Mouse (Mus musculus): ENCODE measurements around the gene Pla2g4e. TPM values are rescaled to one million over a fixed set of nuclear protein-coding genes. Genes with fewer than 3 reads are reported as not detected.

The Pla2g4e gene
- polyA plus RNA-seq, 1 experiment from 2014 or later, result 2.6 TPM

DNA sequence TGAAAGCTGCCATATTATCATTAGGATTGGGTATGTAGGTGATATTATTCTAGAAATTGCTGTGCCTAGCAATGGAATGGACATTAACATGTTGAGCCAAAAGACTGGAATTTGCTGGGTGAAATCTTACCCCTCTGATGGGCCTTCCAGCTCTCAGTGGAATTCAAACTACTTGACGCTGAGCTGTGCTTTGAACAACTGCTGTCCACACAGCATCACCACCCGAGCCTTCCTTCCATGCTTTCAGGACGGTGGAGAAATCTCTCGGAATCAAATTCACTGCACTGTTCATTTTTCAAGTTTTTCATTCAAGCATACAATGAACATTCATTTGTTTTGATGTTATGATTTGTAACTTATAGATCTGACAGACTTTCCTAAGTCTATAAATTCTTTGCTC lies 100.7 kb downstream of the Pla2g4e start:
- WGBS, result 48% methylated on average over 4 of the region's 4 CpGs
- no peak for ATAC-seq (ENCODE audit: insufficient number of reproducible peaks, insufficient read depth, low FRiP score, low read depth)
- Histone ChIP-seq H3K9me3 (ENCODE audit: control insufficient read depth, low read length) (no peaks in the 10 kb centered on the region), H3K4me1 (ENCODE audit: control insufficient read depth in 2 of 2, insufficient read depth in 2 of 2, low read length in 2 of 2) (peaks cover 18 to 47% of the 10 kb centered on the region in 2 experiments), H3K36me3 (ENCODE audit: control insufficient read depth, insufficient read depth, low read length) (peaks cover 9% of the 10 kb centered on the region; the same call in 1 of the 2 replicates), H3K27ac (replicated peaks in 1 of 2; ENCODE audit: control insufficient read depth in 1 of 2, insufficient read depth in 1 of 2, low read depth in 2 of 2, low read length in 2 of 2) (0 out of 4 replicates have a peak overlapping the region, but pooled peaks of 1 of the 2 experiments have one; percentile 29), H3K4me2 (ENCODE audit: low read length) (no peak overlapping the region), H3K4me3 (ENCODE audit: control insufficient read depth in 1 of 2, insufficient read depth in 1 of 2, low read depth in 1 of 2, low read length in 2 of 2) (no peak overlapping the region), H3K27me3 (ENCODE audit: control insufficient read depth, insufficient read depth, low read length) (no peaks in the 10 kb centered on the region), H3K9ac (ENCODE audit: low read length) (no peak overlapping the region)

GRCm38 (mm10) chr2:120142336-120142735 lies 102.8 kb downstream of the Pla2g4e start:
- Histone ChIP-seq H3K36me3 (ENCODE audit: control insufficient read depth, insufficient read depth, low read length) (peaks cover 9% of the 10 kb centered on the region; the same call in 1 of the 2 replicates), H3K27ac (replicated peaks in 1 of 2; ENCODE audit: control insufficient read depth in 1 of 2, insufficient read depth in 1 of 2, low read depth in 2 of 2, low read length in 2 of 2) (no peak overlapping the region), H3K4me2 (ENCODE audit: low read length) (no peak overlapping the region), H3K27me3 (ENCODE audit: control insufficient read depth, insufficient read depth, low read length) (no peaks in the 10 kb centered on the region), H3K9me3 (ENCODE audit: control insufficient read depth, low read length) (no peaks in the 10 kb centered on the region), H3K4me1 (ENCODE audit: control insufficient read depth in 2 of 2, insufficient read depth in 2 of 2, low read length in 2 of 2) (peaks cover 12 to 41% of the 10 kb centered on the region in 2 experiments), H3K4me3 (ENCODE audit: control insufficient read depth in 1 of 2, insufficient read depth in 1 of 2, low read depth in 1 of 2, low read length in 2 of 2) (no peak overlapping the region), H3K9ac (ENCODE audit: low read length) (no peak overlapping the region)
- ATAC-seq (ENCODE audit: insufficient number of reproducible peaks, insufficient read depth, low FRiP score, low read depth), result no peak
- WGBS, result 83% methylated on average over 5 of the region's 5 CpGs

- H3K9me3 ChIP-seq (ENCODE audit: control insufficient read depth, low read length), result no peaks in the 10 kb centered on the region
- H3K36me3 ChIP-seq (ENCODE audit: control insufficient read depth, insufficient read depth, low read length), result peaks cover 12% of the 10 kb centered on the region
- ATAC-seq (ENCODE audit: insufficient number of reproducible peaks, insufficient read depth, low FRiP score, low read depth), result no peak
- no peaks in the 10 kb centered on the region for H3K27me3 ChIP-seq (ENCODE audit: control insufficient read depth, insufficient read depth, low read length)
- no peak overlapping the region for H3K27ac ChIP-seq (replicated peaks in 1 of 2; ENCODE audit: control insufficient read depth in 1 of 2, insufficient read depth in 1 of 2, low read depth in 2 of 2, low read length in 2 of 2)
- no peak overlapping the region for H3K4me3 ChIP-seq (ENCODE audit: control insufficient read depth in 1 of 2, insufficient read depth in 1 of 2, low read depth in 1 of 2, low read length in 2 of 2)
- H3K9ac ChIP-seq (ENCODE audit: low read length), result no peak overlapping the region
- WGBS, result 90% methylated on average over 1 of the region's 1 CpGs
- H3K4me2 ChIP-seq (ENCODE audit: low read length), result no peak overlapping the region
- peaks cover 12 to 41% of the 10 kb centered on the region in 2 experiments for H3K4me1 ChIP-seq (ENCODE audit: control insufficient read depth in 2 of 2, insufficient read depth in 2 of 2, low read length in 2 of 2)
Observed at GRCm38 (mm10) chr2:120141671-120142070, 103.5 kb downstream of the Pla2g4e start.

DNA sequence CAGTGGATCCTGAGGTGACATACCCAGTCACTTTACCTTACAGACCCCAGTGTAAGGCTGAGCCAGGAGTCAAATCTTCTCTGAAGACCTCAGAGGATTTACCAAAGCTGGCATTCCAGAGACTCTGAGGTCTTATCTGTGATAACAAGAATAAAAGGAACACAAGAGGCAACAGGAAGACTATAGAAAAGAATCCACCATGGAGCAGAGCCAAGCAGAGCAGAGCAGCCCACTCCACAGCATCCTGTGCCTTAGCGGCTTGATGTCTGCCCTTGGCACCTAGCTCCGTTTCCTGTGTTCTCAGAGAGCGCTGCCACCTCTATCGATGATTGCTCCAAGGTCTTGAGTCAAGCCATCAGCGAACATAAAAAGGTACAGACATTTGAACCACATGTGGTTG lies 104.8 kb downstream of the Pla2g4e start:
- Histone ChIP-seq H3K4me2 (ENCODE audit: low read length) (no peak overlapping the region), H3K27me3 (ENCODE audit: control insufficient read depth, insufficient read depth, low read length) (no peaks in the 10 kb centered on the region), H3K9me3 (ENCODE audit: control insufficient read depth, low read length) (no peaks in the 10 kb centered on the region), H3K4me1 (ENCODE audit: control insufficient read depth in 2 of 2, insufficient read depth in 2 of 2, low read length in 2 of 2) (peaks cover 12 to 44% of the 10 kb centered on the region in 2 experiments), H3K9ac (ENCODE audit: low read length) (no peak overlapping the region), H3K36me3 (ENCODE audit: control insufficient read depth, insufficient read depth, low read length) (peaks cover 19% of the 10 kb centered on the region), H3K27ac (replicated peaks in 1 of 2; ENCODE audit: control insufficient read depth in 1 of 2, insufficient read depth in 1 of 2, low read depth in 2 of 2, low read length in 2 of 2) (peak overlapping the region; percentile 55 to 61), H3K4me3 (ENCODE audit: control insufficient read depth in 1 of 2, insufficient read depth in 1 of 2, low read depth in 1 of 2, low read length in 2 of 2) (no peak overlapping the region)
- no peak for ATAC-seq (ENCODE audit: insufficient number of reproducible peaks, insufficient read depth, low FRiP score, low read depth)
- WGBS, result 25% methylated on average over 5 of the region's 5 CpGs

- no peak overlapping the region for H3K4me2 ChIP-seq (ENCODE audit: low read length)
- peak overlapping the region; percentile 21; the same call in 1 of the 2 replicates for H3K9ac ChIP-seq (ENCODE audit: low read length)
- H3K36me3 ChIP-seq (ENCODE audit: control insufficient read depth, insufficient read depth, low read length), result peaks cover 16% of the 10 kb centered on the region
- peak overlapping the region; percentile 14 to 54; a peak in 3 of 4 replicates for H3K27ac ChIP-seq (replicated peaks in 1 of 2; ENCODE audit: control insufficient read depth in 1 of 2, insufficient read depth in 1 of 2, low read depth in 2 of 2, low read length in 2 of 2)
- H3K4me1 ChIP-seq (ENCODE audit: control insufficient read depth in 2 of 2, insufficient read depth in 2 of 2, low read length in 2 of 2), result peaks cover 20 to 54% of the 10 kb centered on the region in 2 experiments
- no peaks in the 10 kb centered on the region for H3K27me3 ChIP-seq (ENCODE audit: control insufficient read depth, insufficient read depth, low read length)
- H3K9me3 ChIP-seq (ENCODE audit: control insufficient read depth, low read length), result no peaks in the 10 kb centered on the region
- WGBS, result 50% methylated on average over 1 of the region's 1 CpGs
- H3K4me3 ChIP-seq (ENCODE audit: control insufficient read depth in 1 of 2, insufficient read depth in 1 of 2, low read depth in 1 of 2, low read length in 2 of 2), result no peak overlapping the region
- ATAC-seq (ENCODE audit: insufficient number of reproducible peaks, insufficient read depth, low FRiP score, low read depth), result no peak
Observed at GRCm38 (mm10) chr2:120139091-120139490, 106.0 kb downstream of the Pla2g4e start.

DNA sequence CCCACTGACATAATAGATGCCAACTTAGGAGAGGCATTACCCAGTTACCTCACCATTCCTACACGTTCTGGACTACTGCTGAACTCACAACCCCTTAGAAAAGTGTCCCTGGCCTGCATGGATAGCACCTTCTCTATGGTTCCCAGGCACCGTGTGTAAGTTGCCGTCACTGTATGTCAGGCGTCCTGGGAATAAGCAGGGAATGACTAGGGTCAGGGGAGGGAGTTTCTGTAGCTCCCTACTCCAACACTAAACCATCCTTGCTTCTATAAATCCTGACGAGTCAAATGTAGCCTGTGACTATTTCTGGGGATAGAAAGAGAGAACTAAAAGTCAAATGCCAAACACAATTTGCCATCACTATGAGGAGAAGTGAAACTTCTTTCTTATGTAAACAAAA lies 107.9 kb downstream of the Pla2g4e start:
- Histone ChIP-seq H3K4me3 (ENCODE audit: control insufficient read depth in 1 of 2, insufficient read depth in 1 of 2, low read depth in 1 of 2, low read length in 2 of 2) (no peak overlapping the region), H3K4me1 (ENCODE audit: control insufficient read depth in 2 of 2, insufficient read depth in 2 of 2, low read length in 2 of 2) (peaks cover 28 to 72% of the 10 kb centered on the region in 2 experiments)

GRCm38 (mm10) chr2:120134453-120135075 lies 110.6 kb downstream of the Pla2g4e start:
- Histone ChIP-seq H3K4me3 (ENCODE audit: control insufficient read depth in 1 of 2, insufficient read depth in 1 of 2, low read depth in 1 of 2, low read length in 2 of 2) (no peak overlapping the region), H3K9ac (ENCODE audit: low read length) (peak overlapping the region; percentile 18), H3K27ac (replicated peaks in 1 of 2; ENCODE audit: control insufficient read depth in 1 of 2, insufficient read depth in 1 of 2, low read depth in 2 of 2, low read length in 2 of 2) (peak overlapping the region; percentile 78 to 83), H3K27me3 (ENCODE audit: control insufficient read depth, insufficient read depth, low read length) (no peaks in the 10 kb centered on the region), H3K4me2 (ENCODE audit: low read length) (peak overlapping the region; percentile 28; the same call in 1 of the 2 replicates), H3K9me3 (ENCODE audit: control insufficient read depth, low read length) (no peaks in the 10 kb centered on the region), H3K4me1 (ENCODE audit: control insufficient read depth in 2 of 2, insufficient read depth in 2 of 2, low read length in 2 of 2) (peaks cover 37 to 79% of the 10 kb centered on the region in 2 experiments), H3K36me3 (ENCODE audit: control insufficient read depth, insufficient read depth, low read length) (peaks cover 20% of the 10 kb centered on the region)
- ATAC-seq (ENCODE audit: insufficient number of reproducible peaks, insufficient read depth, low FRiP score, low read depth), result peak; percentile 42; the same call in 1 of the 2 replicates

More for the DNA sequence above, 107.9 kb downstream of the Pla2g4e start:
- Histone ChIP-seq H3K27ac (replicated peaks in 1 of 2; ENCODE audit: control insufficient read depth in 1 of 2, insufficient read depth in 1 of 2, low read depth in 2 of 2, low read length in 2 of 2) (peak overlapping the region in 1 of 2 experiments; percentile 12; a peak in 1 of 4 replicates), H3K9me3 (ENCODE audit: control insufficient read depth, low read length) (no peaks in the 10 kb centered on the region), H3K9ac (ENCODE audit: low read length) (peak overlapping the region; percentile 30; the same call in 1 of the 2 replicates), H3K36me3 (ENCODE audit: control insufficient read depth, insufficient read depth, low read length) (peaks cover 24% of the 10 kb centered on the region), H3K27me3 (ENCODE audit: control insufficient read depth, insufficient read depth, low read length) (no peaks in the 10 kb centered on the region), H3K4me2 (ENCODE audit: low read length) (no peak overlapping the region)
- WGBS, result 60% methylated on average over 5 of the region's 5 CpGs
- no peak for ATAC-seq (ENCODE audit: insufficient number of reproducible peaks, insufficient read depth, low FRiP score, low read depth)

Measured in heart, embryonic 14.5 days (tissue).